Comparison of ENCODE assay signal across 8 mouse cellular contexts in genomic region chr12:87443700-87444122, GRCm38 (mm10). TPM values are rescaled to one million over a fixed set of nuclear protein-coding genes. Genes with fewer than 3 reads are reported as not detected.
DNase-seq lines count a peak whose midpoint lies in the region; ATAC-seq and TF ChIP-seq lines count a peak whose summit lies in the region.

TSS of gene Slirp (plus strand) at chr12:87443896.
TSS of gene Alkbh1 (minus strand) at chr12:87444017.

- peak; percentile 81 to 83 for DNase-seq in CD8-positive naive resting alpha-beta T cell, adult 2 months (ENCODE audit: low read depth in 2 of 2, low spot score in 2 of 2)
- DNase-seq in c-Kit-positive CD71-negative TER-119-negative erythroid progenitor cells, embryonic 14.5 days (ENCODE audit: low read depth), result peak; percentile 91
- DNase-seq in forebrain, embryonic 10.5 days (ENCODE audit: extremely low spot score, low spot score), result peak; percentile 89
- DNase-seq in kidney, postnatal 25 days, result peak; percentile 92 to 94
- DNase-seq in liver, embryonic 14.5 days (ENCODE audit: low read depth in 3 of 3, low spot score in 3 of 3), result peak; percentile 78 to 84 (median 79)
- DNase-seq in neural tube, embryonic 11.5 days (ENCODE audit: low spot score), result peak; percentile 91
- DNase-seq in stomach, postnatal 0 days (ENCODE audit: low spot score), result peak; percentile 92

- H3K27ac ChIP-seq in forebrain, embryonic 10.5 days, result peak within 1 kb of the TSS; percentile 95
- H3K27ac ChIP-seq in heart, embryonic 15.5 days, result peak within 1 kb of the TSS; percentile 88
- peak within 1 kb of the TSS; percentile 40 for H3K27ac ChIP-seq in liver, embryonic 14.5 days
- H3K27ac ChIP-seq in neural tube, embryonic 11.5 days (ENCODE audit: low read depth, low read length), result no peak within 1 kb of the TSS
- H3K27ac ChIP-seq in stomach, postnatal 0 days (replicated peaks), result peak within 1 kb of the TSS; percentile 87

- no peak for TF ChIP-seq CTCF in liver, embryonic 14.5 days (IDR thresholded peaks at IDR 0.05; ENCODE audit: low read depth)
- TF ChIP-seq CTCF in stomach, postnatal 0 days (IDR thresholded peaks at IDR 0.05; ENCODE audit: low read depth), result no peak

- peak within 1 kb of the TSS; percentile 86 for H3K4me3 ChIP-seq in forebrain, embryonic 10.5 days
- H3K4me3 ChIP-seq in heart, embryonic 15.5 days, result peak within 1 kb of the TSS; percentile 87
- H3K4me3 ChIP-seq in liver, embryonic 14.5 days (ENCODE audit: insufficient read depth in 1 of 2, low read depth in 2 of 2, low read length in 2 of 2), result peak within 1 kb of the TSS; percentile 89 to 99
- peak within 1 kb of the TSS; percentile 71 for H3K4me3 ChIP-seq in neural tube, embryonic 11.5 days (ENCODE audit: low read depth, low read length)
- H3K4me3 ChIP-seq in stomach, postnatal 0 days (ENCODE audit: low read depth, low read length), result peak within 1 kb of the TSS; percentile 99

- 0 out of 2 replicates have a peak, but pooled peaks have one; percentile 21 for TF ChIP-seq EP300 in liver, embryonic 14.5 days (IDR thresholded peaks at IDR 0.05; ENCODE audit: low read depth)
- TF ChIP-seq EP300 in stomach, postnatal 0 days (optimal IDR thresholded peaks at IDR 0.05), result no peak

- peak; percentile 84 for ATAC-seq in heart, embryonic 15.5 days (replicated peaks; ENCODE audit: insufficient number of reproducible peaks, insufficient read depth, low FRiP score, low read depth)
- ATAC-seq in liver, embryonic 14.5 days (ENCODE audit: insufficient read depth), result peak; percentile 88
- ATAC-seq in neural tube, embryonic 11.5 days (ENCODE audit: insufficient read depth, low FRiP score, low TSS enrichment), result peak; percentile 95
- ATAC-seq in stomach, postnatal 0 days (ENCODE audit: low FRiP score, low TSS enrichment), result peak; percentile 94

- WGBS in forebrain, embryonic 10.5 days, result 0% methylated on average over 28 of the region's 28 CpGs
- WGBS in heart, embryonic 15.5 days, result under 1% methylated on average over 28 of the region's 28 CpGs
- WGBS in liver, embryonic 14.5 days (ENCODE audit: insufficient replicate concordance), result under 1% methylated on average over 28 of the region's 28 CpGs
- 0% methylated on average over 28 of the region's 28 CpGs for WGBS in neural tube, embryonic 11.5 days
- under 1% methylated on average over 28 of the region's 28 CpGs for WGBS in stomach, postnatal 0 days

- H3K9me3 ChIP-seq in forebrain, embryonic 10.5 days, result no peaks in the 10 kb centered on the region
- no peaks in the 10 kb centered on the region for H3K9me3 ChIP-seq in heart, embryonic 15.5 days (replicated peaks)
- no peaks in the 10 kb centered on the region for H3K9me3 ChIP-seq in liver, embryonic 14.5 days (ENCODE audit: control insufficient read depth, low read length)
- H3K9me3 ChIP-seq in neural tube, embryonic 11.5 days (ENCODE audit: control insufficient read depth, low read length), result no peaks in the 10 kb centered on the region
- H3K9me3 ChIP-seq in stomach, postnatal 0 days (ENCODE audit: control insufficient read depth, low read length), result no peaks in the 10 kb centered on the region

- peaks cover 67% of the 10 kb centered on the region for H3K36me3 ChIP-seq in forebrain, embryonic 10.5 days (replicated peaks)
- H3K36me3 ChIP-seq in heart, embryonic 15.5 days, result peaks cover 49% of the 10 kb centered on the region
- peaks cover 42% of the 10 kb centered on the region for H3K36me3 ChIP-seq in liver, embryonic 14.5 days (replicated peaks; ENCODE audit: control insufficient read depth, insufficient read depth, low read depth)
- H3K36me3 ChIP-seq in neural tube, embryonic 11.5 days (ENCODE audit: control insufficient read depth, insufficient read depth, low read length), result peaks cover 14% of the 10 kb centered on the region
- peaks cover 7% of the 10 kb centered on the region; the same call in 1 of the 2 replicates for H3K36me3 ChIP-seq in stomach, postnatal 0 days (ENCODE audit: control insufficient read depth, insufficient read depth, low read length)

- peak within 1 kb of the TSS; percentile 93 for H3K9ac ChIP-seq in heart, embryonic 15.5 days
- peak within 1 kb of the TSS; percentile 96 for H3K9ac ChIP-seq in liver, embryonic 14.5 days (replicated peaks)
- H3K9ac ChIP-seq in neural tube, embryonic 11.5 days (ENCODE audit: low read length), result peak within 1 kb of the TSS; percentile 89
- H3K9ac ChIP-seq in stomach, postnatal 0 days (ENCODE audit: low read length), result peak within 1 kb of the TSS; percentile 96

- no peaks in the 10 kb centered on the region for H3K27me3 ChIP-seq in forebrain, embryonic 10.5 days (ENCODE audit: poor library complexity, severe bottlenecking)
- H3K27me3 ChIP-seq in heart, embryonic 15.5 days, result no peaks in the 10 kb centered on the region
- no peaks in the 10 kb centered on the region for H3K27me3 ChIP-seq in liver, embryonic 14.5 days (ENCODE audit: control insufficient read depth, insufficient read depth, low read length)
- no peaks in the 10 kb centered on the region for H3K27me3 ChIP-seq in neural tube, embryonic 11.5 days (ENCODE audit: control insufficient read depth, insufficient read depth, low read length)
- no peaks in the 10 kb centered on the region for H3K27me3 ChIP-seq in stomach, postnatal 0 days (ENCODE audit: control insufficient read depth, insufficient read depth, low read length)

- H3K4me1 ChIP-seq in forebrain, embryonic 10.5 days, result peaks cover 25% of the 10 kb centered on the region
- H3K4me1 ChIP-seq in heart, embryonic 15.5 days (replicated peaks), result peaks cover 17% of the 10 kb centered on the region
- peaks cover 12 to 13% of the 10 kb centered on the region in 2 experiments for H3K4me1 ChIP-seq in liver, embryonic 14.5 days (replicated peaks; ENCODE audit: control insufficient read depth in 2 of 2, insufficient read depth in 2 of 2, low read length in 1 of 2)
- H3K4me1 ChIP-seq in neural tube, embryonic 11.5 days (ENCODE audit: control insufficient read depth, insufficient read depth, low read length), result no peaks in the 10 kb centered on the region; the same call in 1 of the 2 replicates
- H3K4me1 ChIP-seq in stomach, postnatal 0 days (replicated peaks; ENCODE audit: control insufficient read depth, insufficient read depth), result 0 out of 2 replicates have a peak, but pooled peaks cover 3% of the 10 kb centered on the region

- peak within 1 kb of the TSS; percentile 80 for H3K4me2 ChIP-seq in heart, embryonic 15.5 days
- peak within 1 kb of the TSS; percentile 74 for H3K4me2 ChIP-seq in liver, embryonic 14.5 days (ENCODE audit: low read depth)
- peak within 1 kb of the TSS; percentile 50 for H3K4me2 ChIP-seq in neural tube, embryonic 11.5 days (ENCODE audit: low read depth)
- peak within 1 kb of the TSS; percentile 62 for H3K4me2 ChIP-seq in stomach, postnatal 0 days (replicated peaks; ENCODE audit: low read depth)

RNA-seq across cellular contexts. Expression of gene Slirp, which starts in this region (rescaled TPM):
- polyA plus RNA-seq in forebrain, embryonic 10.5 days (2016; fragmentation: Nextera tagmentation; extraction: Ambion mirVana), result 319 and 328 TPM in 2 replicates
- 221 and 261 TPM in 2 replicates for polyA plus RNA-seq in heart, embryonic 15.5 days (2015; fragmentation: Nextera tagmentation; extraction: Ambion mirVana)
- 38.5 and 44.2 TPM in 2 replicates for polyA plus RNA-seq in liver, embryonic 14.5 days (2012; rRNA removed)
- 180 and 182 TPM in 2 replicates for polyA plus RNA-seq in liver, embryonic 14.5 days (2014; fragmentation: Nextera tagmentation; extraction: Ambion mirVana)
- polyA plus RNA-seq in neural tube, embryonic 11.5 days (2014; fragmentation: Nextera tagmentation; extraction: Ambion mirVana), result 287 and 298 TPM in 2 replicates
- 226 and 238 TPM in 2 replicates for polyA plus RNA-seq in stomach, postnatal 0 days (2015; fragmentation: Nextera tagmentation; extraction: Ambion mirVana)

RNA-seq across cellular contexts. Expression of gene Alkbh1, which starts in this region (rescaled TPM):
- polyA plus RNA-seq in forebrain, embryonic 10.5 days (2016; fragmentation: Nextera tagmentation; extraction: Ambion mirVana), result 63.1 and 71.7 TPM in 2 replicates
- polyA plus RNA-seq in heart, embryonic 15.5 days (2015; fragmentation: Nextera tagmentation; extraction: Ambion mirVana), result 33.4 and 35.6 TPM in 2 replicates
- 12.0 and 16.3 TPM in 2 replicates for polyA plus RNA-seq in liver, embryonic 14.5 days (2012; rRNA removed)
- polyA plus RNA-seq in liver, embryonic 14.5 days (2014; fragmentation: Nextera tagmentation; extraction: Ambion mirVana), result 10.4 TPM in 2 replicates
- 45.6 and 47.0 TPM in 2 replicates for polyA plus RNA-seq in neural tube, embryonic 11.5 days (2014; fragmentation: Nextera tagmentation; extraction: Ambion mirVana)
- polyA plus RNA-seq in stomach, postnatal 0 days (2015; fragmentation: Nextera tagmentation; extraction: Ambion mirVana), result 21.7 and 21.8 TPM in 2 replicates
